Mouse (Mus musculus) ES-CJ7 (cell line): Measurements from ENCODE around the gene Uprt.

Experiments used
- DNase-seq: peaks from one replicate; pipeline ENCODE4 v3.0.0; 2011; ENCODE audit warnings: low read depth, low spot score

The Uprt gene

GRCm38 (mm10) chrX:104482572-104483443 is at the start of gene Uprt:
Gene Uprt, plus strand, starts transcription at chrX:104482818.
- DNase-seq, result peak; percentile 74

DNA sequence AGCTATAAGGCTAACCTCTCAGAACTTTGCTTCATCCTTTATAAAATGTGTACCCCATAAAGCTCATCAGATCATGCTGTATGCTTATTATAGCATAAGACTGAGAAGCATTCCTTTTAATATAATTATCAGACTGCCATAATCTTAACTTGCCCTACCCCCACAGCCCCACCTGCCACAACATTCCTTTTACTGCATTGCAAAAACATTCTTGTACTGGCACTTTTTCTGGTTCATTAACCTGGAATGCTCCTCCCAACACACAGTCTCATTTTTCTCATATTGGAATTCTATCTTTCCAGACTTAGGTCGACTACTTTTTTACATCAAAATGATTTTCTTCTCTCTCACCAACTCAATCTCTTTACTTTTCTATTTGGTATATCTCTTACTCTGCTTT is 49.2 kb upstream of the Uprt start:
- DNase-seq, result no peak

- no peak for DNase-seq
Measured at GRCm38 (mm10) chrX:104452433-104452832, 30.2 kb upstream of the Uprt start.

DNA sequence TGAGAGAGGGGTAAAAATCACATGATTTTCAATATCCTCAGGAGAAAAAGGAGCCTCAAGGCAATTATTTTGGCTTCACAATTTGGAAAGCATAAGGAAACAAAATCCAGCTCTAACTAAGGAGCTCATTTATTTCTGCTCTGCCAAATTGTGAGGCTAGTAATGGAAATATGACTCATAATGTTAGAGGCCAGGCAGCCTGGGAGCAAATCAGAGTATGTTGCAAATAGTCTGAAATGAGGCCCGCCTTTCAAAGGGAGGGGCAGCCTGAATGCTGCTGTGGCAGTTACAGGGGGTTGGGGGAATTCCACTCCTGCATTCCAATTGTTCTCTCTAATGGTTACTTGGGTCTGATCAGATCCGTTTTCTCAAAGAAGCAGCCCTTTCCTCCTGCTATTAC is 20.9 kb upstream of the Uprt start:
- peak; percentile 5 for DNase-seq

- no peak for DNase-seq
Measured at GRCm38 (mm10) chrX:104464376-104464775, 18.2 kb upstream of the Uprt start.

- DNase-seq, result peak; percentile 28
Measured at GRCm38 (mm10) chrX:104478041-104478440, 4.6 kb upstream of the Uprt start.

DNA sequence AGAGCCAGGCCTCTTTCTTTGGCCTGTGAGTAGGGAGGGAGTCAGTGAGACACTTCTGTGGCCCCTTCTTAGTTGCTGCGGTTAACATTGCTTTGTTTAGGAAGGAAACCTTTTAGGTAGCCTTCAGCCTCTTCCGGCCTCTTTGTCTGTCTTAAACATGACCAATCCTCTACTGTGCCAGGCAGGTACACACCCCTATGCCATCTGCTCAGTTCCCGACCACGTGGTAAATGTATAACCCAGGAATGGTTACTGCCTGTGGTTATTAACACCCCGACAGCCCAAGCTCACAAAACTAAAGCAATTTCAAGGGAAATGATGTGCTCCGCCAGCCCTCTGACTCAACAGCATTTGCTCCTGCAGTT is 808 bp downstream of the Uprt start:
- DNase-seq, result no peak

GRCm38 (mm10) chrX:104485596-104485995 is 3.0 kb downstream of the Uprt start:
- no peak for DNase-seq

DNA sequence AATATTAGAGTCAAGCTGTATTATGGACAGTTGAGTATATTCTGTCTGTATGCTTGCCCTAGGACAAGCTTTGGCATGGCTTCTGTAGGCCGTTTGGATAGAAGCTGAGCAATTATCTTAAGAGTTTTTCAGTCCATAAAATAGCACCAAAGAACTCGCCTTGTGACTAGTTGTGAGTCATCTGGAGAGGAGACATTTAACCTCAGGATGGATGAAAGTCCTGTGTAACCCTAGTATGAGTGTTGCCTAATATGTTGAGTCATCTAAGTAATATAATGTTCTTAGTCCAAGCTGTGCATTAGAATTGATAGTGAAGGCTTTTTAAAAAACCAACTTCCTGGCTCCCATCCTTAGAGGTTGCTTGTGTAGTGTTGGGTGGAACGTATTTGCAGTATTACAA is 5.4 kb downstream of the Uprt start:
- no peak for DNase-seq

DNA sequence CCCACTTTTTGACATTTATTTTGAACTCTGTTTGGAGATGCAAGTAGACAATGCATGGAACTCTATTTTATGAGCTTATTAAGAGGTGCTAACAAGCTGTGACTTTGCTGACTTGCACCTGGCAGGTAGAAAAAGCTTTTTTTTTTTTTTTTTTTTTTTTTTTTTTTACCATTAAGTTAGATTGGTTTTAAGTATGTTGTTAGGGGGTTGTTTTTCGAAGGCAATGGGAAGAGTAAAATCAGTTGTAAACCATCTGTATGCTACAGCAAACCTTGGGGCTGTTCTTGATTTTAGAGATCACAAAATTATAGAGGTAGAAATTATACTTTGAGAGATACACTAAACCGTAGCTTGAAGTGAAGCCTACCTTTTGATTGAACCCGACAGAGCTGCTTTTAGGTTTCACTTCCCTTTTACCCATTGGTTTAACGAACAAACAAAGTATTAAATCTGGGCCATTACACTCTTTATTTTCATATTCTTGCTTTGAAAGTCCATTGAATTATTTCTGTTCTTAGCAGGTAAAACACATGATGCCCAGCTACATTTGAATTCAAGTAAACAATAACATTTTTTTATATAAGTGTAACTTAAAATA is 6.4 kb downstream of the Uprt start:
- no peak for DNase-seq

DNA sequence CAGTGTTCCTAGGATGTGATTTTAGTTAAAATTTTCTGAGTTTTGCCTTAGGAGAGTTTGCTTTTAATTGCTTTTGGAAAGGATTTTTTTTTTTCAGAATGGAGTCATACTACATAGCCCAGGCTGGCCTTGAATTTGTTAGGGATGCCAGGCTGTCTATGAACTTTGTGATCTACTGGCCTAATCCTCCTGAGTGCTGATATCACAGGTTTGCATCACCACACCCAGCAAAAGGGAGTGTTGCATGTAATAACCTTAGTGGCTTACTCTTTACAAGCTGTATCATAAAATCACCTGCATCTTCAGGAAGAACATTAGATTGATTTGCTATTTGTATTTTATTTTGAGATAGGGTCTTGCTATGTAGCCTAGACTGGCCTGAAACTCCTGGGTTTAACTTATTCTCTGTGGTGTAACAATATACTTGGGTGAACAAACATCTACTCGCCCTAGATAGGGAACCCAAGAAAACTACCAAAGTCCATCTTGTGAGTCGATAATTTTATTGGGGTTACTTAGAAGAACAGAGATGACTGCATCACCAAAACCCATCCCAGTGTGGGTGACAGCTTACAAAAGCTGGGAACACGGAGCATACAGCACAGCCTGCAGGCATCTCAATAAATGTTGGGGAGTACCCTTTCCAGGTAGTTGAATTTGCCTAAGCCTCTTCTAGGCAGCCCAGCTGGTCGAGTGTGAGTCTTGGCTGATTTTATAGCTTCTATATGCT is 7.2 kb downstream of the Uprt start:
- no peak for DNase-seq

DNA sequence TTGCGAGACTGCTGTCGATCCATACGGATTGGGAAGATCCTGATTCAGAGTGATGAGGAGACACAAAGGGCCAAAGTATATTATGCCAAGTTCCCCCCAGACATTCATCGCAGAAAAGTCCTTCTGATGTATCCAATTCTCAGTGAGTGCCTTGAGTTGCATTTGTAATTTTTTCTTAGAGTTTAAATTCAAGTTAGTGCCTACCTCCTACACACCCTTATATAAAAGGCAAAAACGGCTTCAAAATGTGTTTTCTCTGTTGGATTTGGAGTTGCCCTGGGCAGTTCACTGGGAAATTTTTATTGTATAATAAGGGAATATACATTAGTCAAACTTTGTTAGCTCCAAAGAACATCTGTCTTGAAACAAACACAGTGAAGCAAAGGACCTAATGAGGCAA is 19.1 kb downstream of the Uprt start:
- DNase-seq, result no peak

DNA sequence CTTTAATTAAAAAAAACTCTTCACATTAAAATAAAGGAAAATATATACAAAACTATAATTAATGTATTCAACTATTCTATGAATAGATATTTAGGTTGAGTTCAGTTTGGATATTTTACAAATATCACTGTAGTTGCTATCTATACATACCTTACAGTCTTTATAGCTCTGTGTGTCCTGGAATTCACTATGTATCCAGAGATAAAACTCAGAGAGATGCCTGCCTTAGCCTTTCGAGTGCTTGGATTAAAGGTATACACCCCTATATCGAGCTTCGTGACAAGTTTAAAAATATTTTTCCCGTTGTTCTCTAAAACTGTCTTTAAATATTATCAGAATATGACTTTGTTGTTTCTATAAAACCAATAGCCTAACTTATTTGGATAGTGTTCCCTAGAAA is 60.0 kb downstream of the Uprt start:
- DNase-seq, result no peak

GRCm38 (mm10) chrX:104543919-104544595 is 61.4 kb downstream of the Uprt start:
- no peak for DNase-seq

- no peak for DNase-seq
Measured at GRCm38 (mm10) chrX:104545283-104545682, 62.7 kb downstream of the Uprt start.
